Mouse (Mus musculus): ENCODE measurements around the gene 1700030K09Rik.

1700030K09Rik gene

GRCm38 (mm10) chr8:72443338-72443993 is at the start of gene 1700030K09Rik, which contains the start of gene Calr3:
Gene 1700030K09Rik, plus strand, starts transcription at chr8:72443880.
Gene Calr3, minus strand, starts transcription at chr8:72443870.
- peak; percentile 93 to 96 for DNase-seq (ENCODE audit: low read depth in 2 of 2, low spot score in 2 of 2)

GRCm38 (mm10) chr8:72401381-72401780 is 42.3 kb upstream of the 1700030K09Rik start:
- no peak for DNase-seq (ENCODE audit: low read depth in 2 of 2, low spot score in 2 of 2)

GRCm38 (mm10) chr8:72402981-72403380 is 40.7 kb upstream of the 1700030K09Rik start:
- DNase-seq (ENCODE audit: low read depth in 2 of 2, low spot score in 2 of 2), result no peak

GRCm38 (mm10) chr8:72407878-72408277 is 35.8 kb upstream of the 1700030K09Rik start:
- no peak for DNase-seq (ENCODE audit: low read depth in 2 of 2, low spot score in 2 of 2)

GRCm38 (mm10) chr8:72409443-72409842 is 34.2 kb upstream of the 1700030K09Rik start:
- no peak for DNase-seq (ENCODE audit: low read depth in 2 of 2, low spot score in 2 of 2)

- DNase-seq (ENCODE audit: low read depth in 2 of 2, low spot score in 2 of 2), result no peak
Measured at GRCm38 (mm10) chr8:72413839-72414238, 29.8 kb upstream of the 1700030K09Rik start.

GRCm38 (mm10) chr8:72415252-72415651 is 28.4 kb upstream of the 1700030K09Rik start:
- DNase-seq (ENCODE audit: low read depth in 2 of 2, low spot score in 2 of 2), result no peak

GRCm38 (mm10) chr8:72418073-72418472 is 25.6 kb upstream of the 1700030K09Rik start:
- DNase-seq (ENCODE audit: low read depth in 2 of 2, low spot score in 2 of 2), result no peak

- peak; percentile 29 to 36 for DNase-seq (ENCODE audit: low read depth in 2 of 2, low spot score in 2 of 2)
Measured at GRCm38 (mm10) chr8:72420571-72421361, 22.9 kb upstream of the 1700030K09Rik start.

GRCm38 (mm10) chr8:72421362-72422335 is 22.0 kb upstream of the 1700030K09Rik start, which contains the start of gene Eps15l1:
Gene Eps15l1, minus strand, starts transcription at chr8:72421460.
- DNase-seq (ENCODE audit: low read depth in 2 of 2, low spot score in 2 of 2), result peak; percentile 98 to 99

GRCm38 (mm10) chr8:72422926-72423325 is 20.8 kb upstream of the 1700030K09Rik start:
- DNase-seq (ENCODE audit: low read depth in 2 of 2, low spot score in 2 of 2), result no peak

- DNase-seq (ENCODE audit: low read depth in 2 of 2, low spot score in 2 of 2), result peak; percentile 49 to 68
Measured at GRCm38 (mm10) chr8:72429676-72430075, 14.0 kb upstream of the 1700030K09Rik start.

GRCm38 (mm10) chr8:72434952-72435351 is 8.7 kb upstream of the 1700030K09Rik start:
- DNase-seq (ENCODE audit: low read depth in 2 of 2, low spot score in 2 of 2), result no peak

- no peak for DNase-seq (ENCODE audit: low read depth in 2 of 2, low spot score in 2 of 2)
Measured at GRCm38 (mm10) chr8:72438248-72439015, 5.2 kb upstream of the 1700030K09Rik start.

GRCm38 (mm10) chr8:72443994-72444350 is 292 bp downstream of the 1700030K09Rik start:
- no peak for DNase-seq (ENCODE audit: low read depth in 2 of 2, low spot score in 2 of 2)

GRCm38 (mm10) chr8:72445071-72445470 is 1.4 kb downstream of the 1700030K09Rik start:
- DNase-seq (ENCODE audit: low read depth in 2 of 2, low spot score in 2 of 2), result no peak

GRCm38 (mm10) chr8:72451516-72451915 is 7.8 kb downstream of the 1700030K09Rik start:
- no peak for DNase-seq (ENCODE audit: low read depth in 2 of 2, low spot score in 2 of 2)

- no peak for DNase-seq (ENCODE audit: low read depth in 2 of 2, low spot score in 2 of 2)
Measured at GRCm38 (mm10) chr8:72453904-72454303, 10.2 kb downstream of the 1700030K09Rik start.

- no peak for DNase-seq (ENCODE audit: low read depth in 2 of 2, low spot score in 2 of 2)
Measured at GRCm38 (mm10) chr8:72455317-72455716, 11.6 kb downstream of the 1700030K09Rik start.

- no peak for DNase-seq (ENCODE audit: low read depth in 2 of 2, low spot score in 2 of 2)
Measured at GRCm38 (mm10) chr8:72457806-72458205, 14.1 kb downstream of the 1700030K09Rik start.

Data from CD8-positive naive resting alpha-beta T cell, adult 2 months (primary cell).